Comparison of ENCODE assay signal across 26 mouse cellular contexts in the genomic region with DNA sequence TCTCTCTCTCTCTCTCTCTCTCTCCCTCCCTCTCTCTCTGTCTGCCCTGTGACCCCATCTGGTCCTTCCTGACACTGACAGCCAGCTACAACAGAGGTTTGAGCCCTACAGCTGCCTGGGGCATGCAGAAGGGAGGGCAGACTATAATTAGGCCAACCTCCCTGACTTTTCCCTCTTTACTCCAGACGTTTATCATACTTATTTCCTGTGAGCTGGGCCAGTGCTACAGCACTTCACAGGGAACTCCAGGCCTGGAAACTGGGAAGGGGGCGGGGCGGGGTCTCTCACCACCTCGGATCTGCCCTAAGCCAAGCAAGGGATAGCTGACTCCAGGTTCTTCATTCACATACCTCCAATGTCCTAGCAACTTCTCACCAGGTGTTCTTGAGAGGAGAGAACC. TPM values are rescaled to one million over a fixed set of nuclear protein-coding genes. Genes with fewer than 3 reads are reported as not detected.
A peak's percentile ranks its signal among the peaks of the same experiment; 100 is the strongest.
DNase-seq lines count a peak whose midpoint lies in the region; ATAC-seq lines count a peak whose summit lies in the region.
"Had no signal": no experiment of that assay in that cellular context is flagged by ENCODE, and none has a peak within 500 bp of the region (broad histone marks: within the 10 kb centered on the region; RNA-seq: fewer than 3 reads in every experiment).

No protein-coding gene starts in this region.

- no peak overlapping the region for H3K4me2 ChIP-seq in heart, embryonic 11.5 days
- peak overlapping the region; percentile 92 for H3K4me2 ChIP-seq in embryonic facial prominence, embryonic 12.5 days (replicated peaks)
- peak overlapping the region; percentile 92 for H3K4me2 ChIP-seq in limb, embryonic 13.5 days (replicated peaks)
- H3K4me2 ChIP-seq: forebrain, embryonic 13.5 days; hindbrain, embryonic 15.5 days; limb, embryonic 15.5 days; neural tube, embryonic 12.5 days had no signal

- 3% methylated on average over 4 of the region's 4 CpGs for WGBS in heart, embryonic 11.5 days (ENCODE audit: insufficient replicate concordance)
- WGBS in embryonic facial prominence, embryonic 12.5 days, result 1% methylated on average over 4 of the region's 4 CpGs
- WGBS in limb, embryonic 13.5 days, result 5% methylated on average over 4 of the region's 4 CpGs

- H3K4me1 ChIP-seq in heart, embryonic 11.5 days (ENCODE audit: control insufficient read depth, insufficient read depth, low read length), result peaks cover 25% of the 10 kb centered on the region
- H3K4me1 ChIP-seq in embryonic facial prominence, embryonic 12.5 days, result peaks cover 27% of the 10 kb centered on the region
- peaks cover 44% of the 10 kb centered on the region for H3K4me1 ChIP-seq in limb, embryonic 13.5 days

- no peak for DNase-seq in heart, postnatal 10 days
- DNase-seq in embryo, embryonic 10 days (ENCODE audit: low spot score), result peak; percentile 58
- no peak for DNase-seq in cerebellum, adult 8-10 months
- DNase-seq in cerebellum, adult 11 months, result no peak
- DNase-seq: adrenal gland, postnatal 10 days; cerebellum, adult 9-11 months; gastrocnemius, adult 2 months; kidney, adult 8-10 months; kidney, postnatal 14 days; lung, postnatal 4 days; midbrain, embryonic 14.5 days; thymus, postnatal 14 days had no signal

- no peak overlapping the region for H3K9ac ChIP-seq in heart, embryonic 11.5 days (ENCODE audit: low read depth, low read length)
- peak overlapping the region; percentile 6; the same call in 1 of the 2 replicates for H3K9ac ChIP-seq in embryonic facial prominence, embryonic 12.5 days
- no peak overlapping the region for H3K9ac ChIP-seq in limb, embryonic 13.5 days
- H3K9ac ChIP-seq: forebrain, embryonic 13.5 days; hindbrain, embryonic 15.5 days; limb, embryonic 15.5 days; neural tube, embryonic 12.5 days had no signal

- H3K36me3 ChIP-seq in heart, embryonic 11.5 days (ENCODE audit: control insufficient read depth, insufficient read depth, low read length), result no peaks in the 10 kb centered on the region
- no peaks in the 10 kb centered on the region for H3K36me3 ChIP-seq in embryonic facial prominence, embryonic 12.5 days
- no peaks in the 10 kb centered on the region for H3K36me3 ChIP-seq in limb, embryonic 13.5 days
- H3K36me3 ChIP-seq: hindbrain, embryonic 15.5 days; limb, embryonic 15.5 days; neural tube, embryonic 12.5 days had no signal

- peaks cover 43% of the 10 kb centered on the region for H3K27me3 ChIP-seq in heart, embryonic 11.5 days (ENCODE audit: control insufficient read depth, insufficient read depth, low read length)
- H3K27me3 ChIP-seq in embryonic facial prominence, embryonic 12.5 days, result peaks cover 37% of the 10 kb centered on the region
- peaks cover 87% of the 10 kb centered on the region for H3K27me3 ChIP-seq in limb, embryonic 13.5 days

- peak; percentile 36; the same call in 1 of the 2 replicates for ATAC-seq in heart, embryonic 11.5 days (replicated peaks; ENCODE audit: insufficient number of reproducible peaks, low FRiP score, low TSS enrichment)
- no peak for ATAC-seq in embryonic facial prominence, embryonic 12.5 days (ENCODE audit: insufficient number of reproducible peaks, insufficient read depth, low FRiP score, low TSS enrichment)
- no peak for ATAC-seq in limb, embryonic 13.5 days (ENCODE audit: low FRiP score, low read depth)
- ATAC-seq: forebrain, embryonic 13.5 days had no signal

- no peaks in the 10 kb centered on the region for H3K9me3 ChIP-seq in heart, embryonic 11.5 days (replicated peaks; ENCODE audit: control insufficient read depth, low read length)
- no peaks in the 10 kb centered on the region for H3K9me3 ChIP-seq in embryonic facial prominence, embryonic 12.5 days
- H3K9me3 ChIP-seq in limb, embryonic 13.5 days, result no peaks in the 10 kb centered on the region
- H3K9me3 ChIP-seq: forebrain, embryonic 13.5 days; hindbrain, embryonic 15.5 days; limb, embryonic 15.5 days; neural tube, embryonic 12.5 days had no signal

- intact Hi-C loops in heart, postnatal 10 days (cut with DNase I), result no loop called here

- H3K27ac ChIP-seq in heart, embryonic 11.5 days (ENCODE audit: low read depth, low read length), result peak overlapping the region; percentile 50
- peak overlapping the region; percentile 27; the same call in 1 of the 2 replicates for H3K27ac ChIP-seq in embryonic facial prominence, embryonic 12.5 days
- no peak overlapping the region for H3K27ac ChIP-seq in limb, embryonic 13.5 days
- H3K27ac ChIP-seq: forebrain, embryonic 13.5 days; gastrocnemius, adult 2 months; hindbrain, embryonic 15.5 days; limb, embryonic 15.5 days; neural tube, embryonic 12.5 days had no signal

- H3K4me3 ChIP-seq in heart, embryonic 11.5 days (ENCODE audit: low read depth, low read length), result no peak overlapping the region
- peak overlapping the region; percentile 69 for H3K4me3 ChIP-seq in embryonic facial prominence, embryonic 12.5 days
- 0 out of 2 replicates have a peak overlapping the region, but pooled peaks have one; percentile 8 for H3K4me3 ChIP-seq in limb, embryonic 13.5 days
- H3K4me3 ChIP-seq: forebrain, embryonic 13.5 days; gastrocnemius, adult 2 months; hindbrain, embryonic 15.5 days; limb, embryonic 15.5 days; neural tube, embryonic 12.5 days had no signal

RNA-seq across cellular contexts. Expression of a gene that starts 4.3 kb away (rescaled TPM):
- polyA plus RNA-seq in heart, embryonic 11.5 days (2014; fragmentation: Nextera tagmentation; extraction: Ambion mirVana), result 1.5 and 2.1 TPM in 2 replicates
- total RNA-seq in heart, postnatal 10 days (2021), result under 1 TPM; 0.20 to 0.34 TPM
- polyA plus RNA-seq in embryonic facial prominence, embryonic 12.5 days (2016; fragmentation: Nextera tagmentation; extraction: Ambion mirVana), result 47.2 and 64.8 TPM in 2 replicates
- polyA plus RNA-seq in limb, embryonic 13.5 days (2015; fragmentation: Nextera tagmentation; extraction: Ambion mirVana), result 15.7 and 17.7 TPM in 2 replicates
- total RNA-seq: layer of hippocampus, adult 18-20 months; layer of hippocampus, postnatal 14 days; left cerebral cortex, adult 8-10 months; megakaryocyte-erythroid progenitor cell, adult 5-6 weeks had no signal
- polyA plus RNA-seq: cortical plate, adult 2 months; forebrain, embryonic 13.5 days; frontal cortex, adult 2 months; liver, embryonic 16.5 days; midbrain, embryonic 14.5 days had no signal
